Mouse (Mus musculus): Measurements from ENCODE around the gene Wasf1. TPM values are rescaled to one million over a fixed set of nuclear protein-coding genes. Genes with fewer than 3 reads are reported as not detected.

Gene Wasf1
- total and polyA plus RNA-seq, 2 experiments from 2014 or later = 25.7 to 104 TPM

DNA sequence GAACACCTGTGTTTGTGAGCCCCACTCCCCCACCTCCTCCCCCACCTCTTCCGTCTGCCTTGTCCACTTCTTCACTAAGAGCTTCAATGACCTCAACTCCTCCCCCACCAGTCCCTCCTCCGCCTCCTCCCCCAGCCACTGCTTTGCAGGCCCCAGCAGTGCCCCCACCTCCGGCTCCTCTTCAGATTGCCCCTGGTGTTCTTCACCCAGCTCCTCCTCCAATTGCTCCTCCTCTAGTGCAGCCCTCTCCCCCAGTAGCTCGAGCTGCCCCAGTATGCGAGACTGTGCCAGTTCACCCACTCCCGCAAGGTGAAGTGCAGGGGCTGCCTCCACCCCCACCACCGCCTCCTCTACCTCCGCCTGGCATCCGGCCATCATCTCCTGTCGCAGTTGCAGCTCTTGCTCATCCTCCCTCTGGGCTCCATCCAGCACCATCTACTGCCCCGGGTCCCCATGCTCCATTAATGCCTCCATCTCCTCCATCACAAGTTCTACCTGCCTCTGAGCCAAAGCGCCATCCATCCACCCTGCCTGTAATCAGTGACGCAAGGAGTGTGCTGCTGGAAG is 53.0 kb downstream of the Wasf1 start:
- Histone ChIP-seq H3K4me3 (ENCODE audit: low read length) (no peak overlapping the region), H3K27ac (no peak overlapping the region), H3K36me3 (ENCODE audit: insufficient read depth, low read length) (peaks cover 46% of the 10 kb centered on the region), H3K4me1 (ENCODE audit: insufficient read depth, low read length) (no peaks in the 10 kb centered on the region), H3K27me3 (ENCODE audit: insufficient read depth, low read length) (no peaks in the 10 kb centered on the region), H3K9ac (replicated peaks; ENCODE audit: low read length) (no peak overlapping the region), H3K4me2 (ENCODE audit: low read depth, low read length) (no peak overlapping the region), H3K9me3 (ENCODE audit: low read length) (no peaks in the 10 kb centered on the region)
- 81% methylated on average over 13 of the region's 13 CpGs for WGBS
- DNase-seq (ENCODE audit: low spot score) (no peak), ATAC-seq (no peak)
- TF ChIP-seq CTCF (IDR thresholded peaks at IDR 0.05; ENCODE audit: low read depth) = no peak

DNA sequence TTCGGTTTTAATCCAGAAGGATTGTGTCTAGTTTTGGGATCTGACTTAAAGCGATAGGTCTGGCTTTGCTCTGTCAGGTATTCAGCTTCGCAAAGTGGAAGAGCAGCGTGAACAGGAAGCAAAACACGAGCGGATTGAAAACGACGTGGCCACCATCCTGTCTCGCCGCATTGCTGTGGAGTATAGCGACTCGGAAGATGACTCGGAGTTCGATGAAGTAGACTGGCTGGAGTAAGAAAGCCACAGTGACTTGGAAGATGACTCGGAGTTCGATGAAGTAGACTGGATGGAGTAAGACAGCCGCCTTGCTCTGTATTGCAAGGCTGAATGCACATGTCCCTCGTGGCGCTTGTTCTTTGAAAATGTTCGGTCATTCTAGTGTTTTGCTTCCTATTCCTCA is 54.3 kb downstream of the Wasf1 start:
- 91% methylated on average over 20 of the region's 20 CpGs for WGBS
- H3K4me1 ChIP-seq (ENCODE audit: insufficient read depth, low read length) = no peaks in the 10 kb centered on the region
- H3K4me3 ChIP-seq (ENCODE audit: low read length) = no peak overlapping the region
- H3K9me3 ChIP-seq (ENCODE audit: low read length) = no peaks in the 10 kb centered on the region
- no peak for TF ChIP-seq CTCF (IDR thresholded peaks at IDR 0.05; ENCODE audit: low read depth)
- H3K9ac ChIP-seq (replicated peaks; ENCODE audit: low read length) = no peak overlapping the region
- H3K36me3 ChIP-seq (ENCODE audit: insufficient read depth, low read length) = peaks cover 37% of the 10 kb centered on the region
- no peak for ATAC-seq
- DNase-seq (ENCODE audit: low spot score) = no peak
- no peaks in the 10 kb centered on the region for H3K27me3 ChIP-seq (ENCODE audit: insufficient read depth, low read length)
- no peak overlapping the region for H3K27ac ChIP-seq
- no peak overlapping the region for H3K4me2 ChIP-seq (ENCODE audit: low read depth, low read length)

DNA sequence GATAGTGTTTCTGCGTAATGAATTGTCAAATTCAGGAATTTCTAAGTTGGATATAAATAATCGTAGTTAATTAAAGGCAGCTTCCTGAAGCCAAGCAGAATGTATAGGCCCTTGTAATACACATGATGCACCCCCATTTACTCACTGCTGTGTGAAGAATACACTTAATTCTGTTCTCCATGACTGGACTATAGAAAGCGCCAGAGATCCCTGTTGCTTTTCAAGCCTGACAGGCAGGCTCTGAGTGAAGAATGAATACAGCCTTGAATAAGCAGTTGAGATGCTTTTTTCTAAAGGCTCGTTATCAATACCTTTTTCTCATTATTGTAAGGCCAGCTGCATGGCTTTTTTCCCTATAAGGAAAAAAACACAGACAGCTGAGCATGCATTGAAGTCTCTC is 59.4 kb downstream of the Wasf1 start:
- no peak for TF ChIP-seq CTCF (IDR thresholded peaks at IDR 0.05; ENCODE audit: low read depth)
- no peak overlapping the region for H3K9ac ChIP-seq (replicated peaks; ENCODE audit: low read length)
- no peaks in the 10 kb centered on the region for H3K9me3 ChIP-seq (ENCODE audit: low read length)
- no peak overlapping the region for H3K4me2 ChIP-seq (ENCODE audit: low read depth, low read length)
- no peak for ATAC-seq
- peak overlapping the region; percentile 32; the same call in 1 of the 2 replicates for H3K27ac ChIP-seq
- H3K4me1 ChIP-seq (ENCODE audit: insufficient read depth, low read length) = no peaks in the 10 kb centered on the region
- H3K27me3 ChIP-seq (ENCODE audit: insufficient read depth, low read length) = no peaks in the 10 kb centered on the region
- WGBS = 37% methylated on average over 4 of the region's 4 CpGs
- no peak overlapping the region for H3K4me3 ChIP-seq (ENCODE audit: low read length)
- DNase-seq (ENCODE audit: low spot score) = peak; percentile 31
- H3K36me3 ChIP-seq (ENCODE audit: insufficient read depth, low read length) = peaks cover 11% of the 10 kb centered on the region

DNA sequence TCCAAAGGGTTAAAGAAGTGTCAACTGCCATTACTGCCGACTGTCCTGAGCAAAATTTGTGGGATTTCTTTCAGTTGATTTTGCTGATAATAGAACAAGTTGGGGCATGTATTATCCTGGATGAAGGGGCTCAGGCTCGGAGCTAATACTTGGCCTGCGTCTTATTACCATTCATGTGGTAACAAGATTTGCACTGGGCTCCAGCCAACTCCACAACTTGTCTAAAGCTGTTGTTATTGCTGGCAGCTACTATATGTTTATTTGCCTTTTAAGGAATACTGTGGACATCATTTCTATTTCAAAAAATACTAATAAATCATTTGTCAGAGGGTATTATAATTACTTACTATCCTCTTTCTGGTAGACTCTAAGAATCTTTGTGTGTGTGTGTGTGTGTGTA is 66.9 kb downstream of the Wasf1 start:
- 48% methylated on average over 3 of the region's 3 CpGs for WGBS
- Histone ChIP-seq H3K27ac (no peak overlapping the region), H3K27me3 (ENCODE audit: insufficient read depth, low read length) (no peaks in the 10 kb centered on the region), H3K4me1 (ENCODE audit: insufficient read depth, low read length) (no peaks in the 10 kb centered on the region), H3K4me2 (ENCODE audit: low read depth, low read length) (no peak overlapping the region), H3K9me3 (ENCODE audit: low read length) (no peaks in the 10 kb centered on the region), H3K4me3 (ENCODE audit: low read length) (no peak overlapping the region), H3K36me3 (ENCODE audit: insufficient read depth, low read length) (no peaks in the 10 kb centered on the region; the same call in 1 of the 2 replicates), H3K9ac (replicated peaks; ENCODE audit: low read length) (no peak overlapping the region)
- no peak for TF ChIP-seq CTCF (IDR thresholded peaks at IDR 0.05; ENCODE audit: low read depth)
- DNase-seq (ENCODE audit: low spot score) (no peak), ATAC-seq (no peak)

DNA sequence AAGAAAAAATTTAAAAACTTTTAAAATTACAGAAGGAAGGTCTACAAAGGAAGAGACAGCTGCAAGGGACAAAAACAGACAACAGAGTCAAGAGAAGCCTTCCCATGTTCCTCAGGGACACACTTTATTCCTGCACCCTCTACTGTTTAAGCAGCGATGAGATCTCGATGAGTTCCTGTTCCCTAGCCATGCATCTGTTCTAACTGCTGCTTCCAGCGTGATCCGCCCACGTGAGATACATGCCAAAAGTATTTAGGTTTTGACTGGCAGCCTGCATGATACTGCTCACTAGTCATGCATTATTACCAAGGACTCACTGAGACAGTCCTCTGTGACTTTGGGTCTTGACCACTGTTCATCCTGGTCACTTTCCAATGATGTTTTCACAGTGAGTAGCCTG is 72.9 kb downstream of the Wasf1 start:
- Histone ChIP-seq H3K4me1 (ENCODE audit: insufficient read depth, low read length) (no peaks in the 10 kb centered on the region), H3K4me3 (ENCODE audit: low read length) (no peak overlapping the region), H3K9me3 (ENCODE audit: low read length) (no peaks in the 10 kb centered on the region), H3K27me3 (ENCODE audit: insufficient read depth, low read length) (no peaks in the 10 kb centered on the region), H3K36me3 (ENCODE audit: insufficient read depth, low read length) (no peaks in the 10 kb centered on the region), H3K9ac (replicated peaks; ENCODE audit: low read length) (no peak overlapping the region), H3K27ac (no peak overlapping the region), H3K4me2 (ENCODE audit: low read depth, low read length) (no peak overlapping the region)
- WGBS = 86% methylated on average over 5 of the region's 5 CpGs
- DNase-seq (ENCODE audit: low spot score) = no peak
- ATAC-seq = no peak
- no peak for TF ChIP-seq CTCF (IDR thresholded peaks at IDR 0.05; ENCODE audit: low read depth)

DNA sequence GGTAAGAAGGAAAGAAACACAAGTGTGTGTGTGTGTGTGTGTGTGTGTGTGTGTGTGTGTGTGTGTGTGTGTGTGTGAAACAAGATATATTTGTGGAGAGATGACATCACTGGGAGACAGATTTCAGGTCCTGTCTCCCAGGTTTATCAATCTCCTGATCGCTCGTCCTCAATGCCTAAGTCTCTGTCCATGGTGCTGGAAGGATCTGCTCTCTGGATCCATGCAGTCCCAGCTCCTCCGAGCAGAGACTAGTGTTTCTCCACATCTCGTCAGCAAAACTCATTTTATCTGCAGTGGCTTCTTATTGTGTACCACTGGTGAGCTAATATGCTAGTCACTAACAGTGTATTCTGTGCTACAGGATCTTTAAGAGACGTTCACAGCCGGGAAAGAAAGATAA is 78.1 kb downstream of the Wasf1 start:
- Histone ChIP-seq H3K36me3 (ENCODE audit: insufficient read depth, low read length) (no peaks in the 10 kb centered on the region), H3K9me3 (ENCODE audit: low read length) (no peaks in the 10 kb centered on the region), H3K4me1 (ENCODE audit: insufficient read depth, low read length) (no peaks in the 10 kb centered on the region), H3K27me3 (ENCODE audit: insufficient read depth, low read length) (no peaks in the 10 kb centered on the region), H3K4me3 (ENCODE audit: low read length) (no peak overlapping the region), H3K27ac (no peak overlapping the region), H3K4me2 (ENCODE audit: low read depth, low read length) (no peak overlapping the region), H3K9ac (replicated peaks; ENCODE audit: low read length) (no peak overlapping the region)
- no peak for ATAC-seq
- no peak for DNase-seq (ENCODE audit: low spot score)
- 49% methylated on average over 6 of the region's 6 CpGs for WGBS
- TF ChIP-seq CTCF (IDR thresholded peaks at IDR 0.05; ENCODE audit: low read depth) = no peak

DNA sequence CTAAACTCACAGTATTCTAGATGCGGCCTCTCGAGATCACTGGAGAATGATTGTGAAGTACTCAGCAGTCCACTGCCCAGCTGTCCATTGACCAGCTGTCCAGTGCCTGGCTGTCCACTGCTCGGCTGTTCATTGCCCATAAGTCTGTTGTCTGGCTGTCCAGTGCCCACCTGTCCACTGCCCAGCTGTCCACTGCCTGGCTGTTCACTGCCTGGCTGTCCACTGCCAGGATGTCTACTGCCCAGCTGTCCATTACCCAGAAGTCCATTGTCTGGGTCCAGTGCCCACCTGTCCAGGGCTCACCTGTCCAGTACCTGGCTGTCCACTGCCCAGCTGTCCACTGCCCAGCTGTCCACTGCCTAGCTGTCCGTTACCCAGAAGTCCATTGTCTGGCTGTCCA is 78.7 kb downstream of the Wasf1 start:
- Histone ChIP-seq H3K36me3 (ENCODE audit: insufficient read depth, low read length) (no peaks in the 10 kb centered on the region), H3K4me1 (ENCODE audit: insufficient read depth, low read length) (no peaks in the 10 kb centered on the region), H3K4me3 (ENCODE audit: low read length) (no peak overlapping the region), H3K27ac (no peak overlapping the region), H3K9ac (replicated peaks; ENCODE audit: low read length) (no peak overlapping the region), H3K9me3 (ENCODE audit: low read length) (no peaks in the 10 kb centered on the region), H3K4me2 (ENCODE audit: low read depth, low read length) (no peak overlapping the region), H3K27me3 (ENCODE audit: insufficient read depth, low read length) (no peaks in the 10 kb centered on the region)
- 89% methylated on average over 4 of the region's 4 CpGs for WGBS
- DNase-seq (ENCODE audit: low spot score) (no peak), ATAC-seq (no peak)
- no peak for TF ChIP-seq CTCF (IDR thresholded peaks at IDR 0.05; ENCODE audit: low read depth)

All from hindbrain, postnatal 0 days (tissue).